Mouse (Mus musculus) embryonic facial prominence, embryonic 13.5 days (tissue): ENCODE measurements around the gene Becn1. TPM values are rescaled to one million over a fixed set of nuclear protein-coding genes. Genes with fewer than 3 reads are reported as not detected.
A peak's percentile ranks its signal among the peaks of the same experiment; 100 is the strongest.

Source experiments
- ATAC-seq: fragments of 200-750 bp; cut with Nextera tagmentation; 2 replicates; pipeline ENCODE4 v1.8.0; 2017; ENCODE audit warnings: low read depth; ENCODE audit not compliant: insufficient number of reproducible peaks, insufficient read depth, low FRiP score, low TSS enrichment
- H3K27ac ChIP-seq: fragments of 300-500 bp; sonication (generic); 2 replicates; pipeline ENCODE4 v1.5.1; 2015; ENCODE audit warnings: moderate library complexity, mild to moderate bottlenecking, inconsistent platforms
- H3K27me3 ChIP-seq: fragments of 300-500 bp; sonication (generic); 2 replicates; pipeline ENCODE4 v1.6.1; 2015; ENCODE audit warnings: mild to moderate bottlenecking, inconsistent platforms
- H3K36me3 ChIP-seq: fragments of 300-500 bp; sonication (generic); 2 replicates; pipeline ENCODE4 v1.6.1; 2015; ENCODE audit warnings: mild to moderate bottlenecking, inconsistent platforms
- H3K4me1 ChIP-seq: fragments of 300-500 bp; sonication (generic); 2 replicates; pipeline ENCODE4 v1.6.1; 2015; ENCODE audit warnings: inconsistent platforms
- H3K4me2 ChIP-seq: fragments of 300-500 bp; sonication (generic); 2 replicates; pipeline ENCODE4 v1.6.1; 2015; ENCODE audit warnings: moderate library complexity, mild to moderate bottlenecking, inconsistent platforms
- H3K4me3 ChIP-seq: fragments of 300-500 bp; sonication (generic); 2 replicates; pipeline ENCODE4 v1.5.1; 2015; ENCODE audit warnings: mild to moderate bottlenecking, inconsistent platforms
- H3K9ac ChIP-seq: fragments of 300-500 bp; sonication (generic); 2 replicates; pipeline ENCODE4 v1.6.1; 2015; ENCODE audit warnings: mild to moderate bottlenecking, inconsistent platforms
- H3K9me3 ChIP-seq: fragments of 300-500 bp; sonication (generic); 2 replicates; pipeline ENCODE4 v1.6.1; 2016; ENCODE audit warnings: inconsistent platforms
- WGBS: fragments of 180-500 bp; shearing (Covaris S2); methylation state at CpG from one replicate; pipeline ENCODE4 v1.1.7; 2015; ENCODE audit warnings: mixed read lengths; 5-methylcytosine and 5-hydroxymethylcytosine counted together
- polyA plus RNA-seq: library from polyadenylated mRNA; unstranded; fragments of >200 nt; fragmentation: Nextera tagmentation; extraction: Ambion mirVana; gene quantifications from 2 replicates; pipeline ENCODE4 v1.2.1, GENCODE M21; 2015

The Becn1 gene
- polyA plus RNA-seq = 129 and 130 TPM in 2 replicates

- peaks cover 26% of the 10 kb centered on the region for H3K36me3 ChIP-seq
- H3K9ac ChIP-seq = peak within 1 kb of the TSS; percentile 92
- H3K9me3 ChIP-seq = no peaks in the 10 kb centered on the region
- WGBS = 7% methylated on average over 39 of the region's 39 CpGs
- peaks cover 14% of the 10 kb centered on the region for H3K4me1 ChIP-seq
- H3K27ac ChIP-seq = no peak within 1 kb of the TSS
- peak within 1 kb of the TSS; percentile 98 for H3K4me2 ChIP-seq
- peak; percentile 88 for ATAC-seq
- peak within 1 kb of the TSS; percentile 79 for H3K4me3 ChIP-seq
- peaks cover 4% of the 10 kb centered on the region; the same call in 1 of the 2 replicates for H3K27me3 ChIP-seq
Measured at GRCm38 (mm10) chr11:101302004-101302798, at the start of gene Becn1. Gene Becn1, minus strand, starts transcription at chr11:101302286.

DNA sequence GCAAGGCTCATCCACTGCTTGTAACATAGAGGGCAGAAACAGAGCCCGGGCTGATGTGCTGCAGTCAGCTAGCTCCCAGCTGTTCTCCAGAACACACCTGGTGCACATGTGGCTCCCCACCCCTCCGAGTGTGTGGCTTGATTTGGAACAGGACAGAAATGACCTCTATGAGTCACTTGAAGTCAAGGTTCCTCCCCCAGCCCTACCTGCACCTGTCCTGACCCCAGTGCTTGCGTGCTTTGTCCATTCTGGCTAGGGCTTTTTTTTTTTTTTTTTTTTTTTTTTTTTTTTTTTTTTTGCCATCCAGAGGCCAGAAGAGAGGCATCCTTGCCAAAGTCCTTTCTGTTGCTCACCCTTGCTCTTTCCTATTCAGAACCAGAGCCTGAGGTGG lies 49.6 kb upstream of the Becn1 start:
- no peak for ATAC-seq
- 60% methylated on average over 3 of the region's 3 CpGs for WGBS

GRCm38 (mm10) chr11:101351100-101351720 lies 49.1 kb upstream of the Becn1 start:
- no peak for ATAC-seq

More for the DNA sequence above, 49.6 kb upstream of the Becn1 start:
- no peak overlapping the region for H3K4me2 ChIP-seq
- no peaks in the 10 kb centered on the region for H3K36me3 ChIP-seq
- H3K27me3 ChIP-seq = no peaks in the 10 kb centered on the region
- 0 out of 2 replicates have a peak, but pooled peaks cover 2% of the 10 kb centered on the region for H3K9me3 ChIP-seq
- H3K9ac ChIP-seq = no peak overlapping the region
- H3K27ac ChIP-seq = no peak overlapping the region
- H3K4me3 ChIP-seq = no peak overlapping the region
- 0 out of 2 replicates have a peak, but pooled peaks cover 4% of the 10 kb centered on the region for H3K4me1 ChIP-seq

GRCm38 (mm10) chr11:101349216-101349615 lies 47.1 kb upstream of the Becn1 start:
- H3K4me3 ChIP-seq = no peak overlapping the region
- ATAC-seq = no peak
- H3K9ac ChIP-seq = no peak overlapping the region
- 0 out of 2 replicates have a peak, but pooled peaks cover 2% of the 10 kb centered on the region for H3K9me3 ChIP-seq
- no peak overlapping the region for H3K27ac ChIP-seq
- 0 out of 2 replicates have a peak, but pooled peaks cover 4% of the 10 kb centered on the region for H3K4me1 ChIP-seq
- no peaks in the 10 kb centered on the region for H3K36me3 ChIP-seq
- no peak overlapping the region for H3K4me2 ChIP-seq
- H3K27me3 ChIP-seq = no peaks in the 10 kb centered on the region
- WGBS = 60% methylated on average over 3 of the region's 3 CpGs

More at GRCm38 (mm10) chr11:101351100-101351720, 49.1 kb upstream of the Becn1 start:
- Histone ChIP-seq H3K9me3 (0 out of 2 replicates have a peak, but pooled peaks cover 2% of the 10 kb centered on the region), H3K27ac (no peak overlapping the region), H3K27me3 (no peaks in the 10 kb centered on the region), H3K36me3 (no peaks in the 10 kb centered on the region), H3K4me1 (0 out of 2 replicates have a peak, but pooled peaks cover 4% of the 10 kb centered on the region), H3K4me3 (no peak overlapping the region), H3K4me2 (no peak overlapping the region), H3K9ac (no peak overlapping the region)
- 49% methylated on average over 11 of the region's 11 CpGs for WGBS

- no peak overlapping the region for H3K27ac ChIP-seq
- 0 out of 2 replicates have a peak, but pooled peaks cover 2% of the 10 kb centered on the region for H3K9me3 ChIP-seq
- H3K9ac ChIP-seq = no peak overlapping the region
- no peak for ATAC-seq
- H3K36me3 ChIP-seq = no peaks in the 10 kb centered on the region
- H3K4me1 ChIP-seq = 0 out of 2 replicates have a peak, but pooled peaks cover 4% of the 10 kb centered on the region
- no peak overlapping the region for H3K4me3 ChIP-seq
- no peaks in the 10 kb centered on the region for H3K27me3 ChIP-seq
- WGBS = 55% methylated on average over 7 of the region's 7 CpGs
- no peak overlapping the region for H3K4me2 ChIP-seq
Measured at GRCm38 (mm10) chr11:101348774-101349173, 46.7 kb upstream of the Becn1 start.

DNA sequence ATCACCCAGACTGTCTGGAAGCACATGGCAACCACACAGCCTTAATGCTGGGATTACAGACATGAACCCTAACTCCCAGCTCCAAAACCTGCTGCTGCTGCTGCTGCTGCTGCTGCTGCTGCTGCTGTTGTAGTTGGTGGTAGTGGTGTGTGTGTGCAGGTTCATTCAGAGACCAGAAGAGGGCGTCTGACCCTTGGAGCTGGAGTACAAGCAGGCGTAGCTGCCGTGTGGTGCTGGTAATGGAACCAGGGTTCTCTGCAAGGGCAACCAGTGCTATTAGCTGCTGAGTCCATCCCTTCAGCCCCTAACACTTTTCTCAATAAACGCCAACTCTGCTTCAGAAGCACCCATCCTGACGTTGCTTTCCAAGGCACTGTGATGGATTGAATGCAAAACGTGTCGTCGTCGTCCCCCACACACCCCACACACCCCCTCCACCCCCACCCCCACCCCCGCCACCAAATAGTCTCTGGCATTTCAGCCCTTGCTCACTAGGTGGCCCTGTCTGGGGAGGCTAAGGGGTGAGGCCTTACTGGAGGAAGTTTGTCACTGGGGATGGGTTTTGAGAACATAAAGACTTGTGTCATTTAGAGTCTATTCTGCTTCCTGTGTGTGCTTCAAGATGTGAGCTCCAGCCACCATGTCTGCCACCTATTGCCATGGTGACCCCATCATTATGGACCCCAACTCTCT lies 45.1 kb upstream of the Becn1 start:
- no peaks in the 10 kb centered on the region for H3K27me3 ChIP-seq
- 0 out of 2 replicates have a peak, but pooled peaks cover 2% of the 10 kb centered on the region for H3K9me3 ChIP-seq
- H3K27ac ChIP-seq = no peak overlapping the region
- no peak overlapping the region for H3K4me2 ChIP-seq
- H3K9ac ChIP-seq = no peak overlapping the region
- 69% methylated on average over 10 of the region's 10 CpGs for WGBS
- no peaks in the 10 kb centered on the region for H3K36me3 ChIP-seq
- no peak overlapping the region for H3K4me3 ChIP-seq
- no peak for ATAC-seq
- H3K4me1 ChIP-seq = 0 out of 2 replicates have a peak, but pooled peaks cover 4% of the 10 kb centered on the region

- Histone ChIP-seq H3K4me2 (peak overlapping the region; percentile 59), H3K9ac (0 out of 2 replicates have a peak overlapping the region, but pooled peaks have one; percentile 40), H3K9me3 (no peaks in the 10 kb centered on the region), H3K36me3 (no peaks in the 10 kb centered on the region), H3K27me3 (no peaks in the 10 kb centered on the region), H3K4me1 (peaks cover 29% of the 10 kb centered on the region), H3K4me3 (peak overlapping the region; percentile 30), H3K27ac (peak overlapping the region; percentile 71)
- WGBS = under 1% methylated on average over 9 of the region's 9 CpGs
- ATAC-seq = peak; percentile 64; the same call in 1 of the 2 replicates
Measured at GRCm38 (mm10) chr11:101338123-101338760, 36.2 kb upstream of the Becn1 start.

DNA sequence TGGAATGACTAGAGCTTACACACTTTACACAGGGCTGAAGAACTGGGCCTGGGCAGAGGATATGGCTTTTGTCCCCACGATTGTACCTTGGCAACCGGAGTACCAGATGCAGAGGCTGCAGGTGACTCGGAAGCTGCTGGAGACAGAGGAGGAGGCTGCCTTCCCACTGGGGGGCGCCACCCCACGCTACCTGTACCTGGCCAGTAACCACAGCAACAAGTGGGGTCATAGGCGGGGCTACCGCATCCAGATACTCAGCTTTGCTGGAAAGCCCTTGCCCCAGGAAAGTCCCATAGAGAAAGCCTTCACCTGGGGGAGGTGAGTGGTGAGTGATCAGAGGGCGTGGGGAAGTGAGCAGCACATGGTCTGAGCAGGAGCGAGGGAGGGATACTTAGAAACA lies 33.6 kb upstream of the Becn1 start:
- Histone ChIP-seq H3K4me3 (no peak overlapping the region), H3K9ac (no peak overlapping the region), H3K9me3 (no peaks in the 10 kb centered on the region), H3K27ac (no peak overlapping the region), H3K36me3 (no peaks in the 10 kb centered on the region), H3K4me2 (no peak overlapping the region), H3K27me3 (no peaks in the 10 kb centered on the region), H3K4me1 (peaks cover 29% of the 10 kb centered on the region)
- no peak for ATAC-seq
- 79% methylated on average over 9 of the region's 9 CpGs for WGBS

DNA sequence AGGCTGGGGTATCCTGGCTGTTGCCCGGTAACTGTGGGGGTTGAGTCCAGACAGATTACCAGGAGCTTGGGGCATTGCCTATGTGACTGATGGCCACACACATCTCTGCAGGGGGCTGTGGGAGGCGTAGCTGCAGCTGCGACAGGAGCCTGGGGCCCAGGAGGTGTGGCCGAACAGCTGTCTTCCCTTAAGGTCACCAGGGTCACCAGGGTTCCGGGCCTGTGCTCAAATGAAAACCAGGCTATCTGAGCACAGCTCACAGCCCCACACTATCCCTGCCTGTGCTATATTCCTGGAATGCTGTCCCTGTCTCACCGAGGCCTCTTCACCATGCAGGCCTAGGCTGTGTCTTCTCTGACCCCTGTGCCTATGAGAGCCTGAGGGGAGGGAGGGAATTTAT lies 32.4 kb upstream of the Becn1 start:
- Histone ChIP-seq H3K27me3 (no peaks in the 10 kb centered on the region), H3K36me3 (no peaks in the 10 kb centered on the region), H3K4me3 (no peak overlapping the region), H3K4me2 (no peak overlapping the region), H3K9me3 (no peaks in the 10 kb centered on the region), H3K27ac (no peak overlapping the region), H3K4me1 (peaks cover 29% of the 10 kb centered on the region), H3K9ac (no peak overlapping the region)
- no peak for ATAC-seq
- 10% methylated on average over 6 of the region's 6 CpGs for WGBS

DNA sequence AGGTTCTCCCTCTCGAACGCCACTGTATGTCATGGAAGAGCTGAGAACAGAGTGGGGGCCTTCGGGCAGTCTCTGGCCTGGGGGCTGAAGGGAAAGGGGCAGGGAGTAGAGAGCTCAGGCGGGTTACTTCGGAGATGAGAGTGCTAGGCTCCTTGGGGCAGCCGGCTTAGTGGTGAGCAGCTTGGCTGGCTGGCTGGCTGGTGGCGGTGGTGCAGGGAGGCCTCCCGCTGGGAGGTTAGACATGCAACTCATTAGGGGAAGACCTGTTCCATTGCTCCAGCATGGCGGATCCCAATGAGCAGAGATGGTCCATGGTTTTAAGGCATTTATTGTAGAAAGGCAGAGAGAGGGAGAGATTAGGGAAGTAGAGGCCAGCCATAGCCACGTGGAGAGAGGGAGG lies 31.9 kb upstream of the Becn1 start:
- H3K4me3 ChIP-seq = no peak overlapping the region
- WGBS = 23% methylated on average over 10 of the region's 10 CpGs
- no peak for ATAC-seq

GRCm38 (mm10) chr11:101332537-101332936 lies 30.5 kb upstream of the Becn1 start:
- no peaks in the 10 kb centered on the region for H3K9me3 ChIP-seq
- no peak overlapping the region for H3K27ac ChIP-seq
- H3K9ac ChIP-seq = no peak overlapping the region
- H3K4me3 ChIP-seq = no peak overlapping the region
- no peaks in the 10 kb centered on the region for H3K27me3 ChIP-seq
- WGBS = 80% methylated on average over 3 of the region's 3 CpGs
- peaks cover 22% of the 10 kb centered on the region for H3K4me1 ChIP-seq
- H3K4me2 ChIP-seq = no peak overlapping the region
- ATAC-seq = no peak
- H3K36me3 ChIP-seq = no peaks in the 10 kb centered on the region

More for the DNA sequence above, 31.9 kb upstream of the Becn1 start:
- no peaks in the 10 kb centered on the region for H3K27me3 ChIP-seq
- H3K9ac ChIP-seq = no peak overlapping the region
- peaks cover 29% of the 10 kb centered on the region for H3K4me1 ChIP-seq
- H3K27ac ChIP-seq = no peak overlapping the region
- no peaks in the 10 kb centered on the region for H3K9me3 ChIP-seq
- no peaks in the 10 kb centered on the region for H3K36me3 ChIP-seq
- no peak overlapping the region for H3K4me2 ChIP-seq
